Mouse (Mus musculus): Measurements from ENCODE around the gene Ndufs2. TPM values are rescaled to one million over a fixed set of nuclear protein-coding genes. Genes with fewer than 3 reads are reported as not detected.

The Ndufs2 gene
- total RNA-seq, 2 experiments from 2014 or later = 280 to 286 TPM

DNA sequence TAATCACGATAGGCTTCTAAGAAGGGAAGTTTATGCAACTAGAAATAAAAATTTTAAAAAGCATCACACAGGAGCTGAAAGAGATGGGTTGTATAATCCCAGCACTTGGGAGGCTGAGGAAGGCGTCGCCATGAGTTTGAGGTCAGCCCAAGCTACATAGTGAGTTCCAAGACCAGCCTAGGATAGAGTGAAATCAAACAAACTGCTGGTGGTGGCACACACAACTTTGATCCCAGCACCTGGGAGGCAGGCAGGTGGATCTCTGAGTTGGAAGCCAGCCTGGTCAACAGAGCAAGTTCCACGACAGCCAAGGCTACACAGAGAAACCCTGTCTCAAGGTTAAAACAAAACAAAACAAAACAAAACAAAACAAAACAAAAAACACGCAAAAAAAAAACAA, 18.8 kb downstream of the Ndufs2 start:
- DNase-seq (ENCODE audit: low spot score in 2 of 2) = no peak

DNA sequence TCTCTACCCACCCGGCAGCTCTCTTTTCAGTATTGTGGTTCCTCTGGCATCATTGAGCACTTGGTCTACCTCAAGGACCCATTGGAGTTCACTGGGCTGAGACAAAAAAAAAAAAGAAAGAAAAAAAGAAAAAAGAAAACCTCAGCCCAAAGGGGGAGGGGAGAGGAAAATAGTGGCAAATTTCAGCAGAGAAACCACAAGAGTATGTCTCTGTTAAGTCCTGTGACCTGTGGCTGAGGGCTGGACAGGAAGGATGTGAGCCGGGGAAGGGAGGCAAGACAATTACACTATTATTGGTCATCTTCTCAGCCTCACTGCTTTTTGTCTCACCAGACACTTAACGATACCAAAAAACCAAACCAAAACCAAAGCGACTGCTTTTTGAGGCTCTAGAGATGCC, 19.3 kb downstream of the Ndufs2 start:
- no peak for DNase-seq (ENCODE audit: low spot score in 2 of 2)

DNA sequence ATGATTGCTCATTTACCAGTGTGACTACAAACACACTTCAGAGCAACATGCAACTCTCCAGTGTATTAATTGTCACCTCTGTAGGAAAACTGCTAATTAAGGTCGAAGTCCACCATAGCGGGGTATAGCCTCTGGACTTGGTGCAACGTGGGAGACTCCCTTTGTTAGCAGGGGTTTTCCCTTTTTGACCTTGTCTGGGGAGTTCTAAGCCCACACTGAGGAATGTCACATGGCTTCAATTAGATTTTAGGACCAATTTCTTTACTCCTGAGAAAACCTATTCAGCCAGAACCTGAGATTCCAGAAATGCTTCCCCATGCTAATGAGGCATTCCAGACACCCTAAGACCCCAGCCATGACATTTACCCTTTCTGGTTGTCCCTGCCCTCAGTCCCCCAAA, 21.0 kb downstream of the Ndufs2 start:
- no peak for DNase-seq (ENCODE audit: low spot score in 2 of 2)

DNA sequence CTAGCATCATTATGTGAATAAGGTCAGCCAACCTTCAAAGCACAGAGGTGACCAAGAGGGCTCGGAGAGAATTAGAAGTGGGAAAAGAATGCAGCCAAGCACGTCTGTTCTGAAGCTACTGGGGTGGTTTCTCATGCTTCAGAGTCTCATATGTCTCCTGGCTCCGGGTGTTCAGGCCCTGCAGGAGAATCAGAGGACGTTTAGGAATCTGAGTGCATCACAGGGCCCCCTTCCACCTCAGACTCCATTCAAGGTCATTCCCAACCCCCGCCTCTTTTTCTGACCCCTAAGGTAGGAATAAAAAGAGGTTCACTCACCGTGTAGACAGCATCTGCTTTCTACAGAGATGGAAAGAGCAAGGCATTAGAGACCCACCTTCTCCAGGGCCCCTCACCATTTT, 21.4 kb downstream of the Ndufs2 start:
- no peak for DNase-seq (ENCODE audit: low spot score in 2 of 2)

DNA sequence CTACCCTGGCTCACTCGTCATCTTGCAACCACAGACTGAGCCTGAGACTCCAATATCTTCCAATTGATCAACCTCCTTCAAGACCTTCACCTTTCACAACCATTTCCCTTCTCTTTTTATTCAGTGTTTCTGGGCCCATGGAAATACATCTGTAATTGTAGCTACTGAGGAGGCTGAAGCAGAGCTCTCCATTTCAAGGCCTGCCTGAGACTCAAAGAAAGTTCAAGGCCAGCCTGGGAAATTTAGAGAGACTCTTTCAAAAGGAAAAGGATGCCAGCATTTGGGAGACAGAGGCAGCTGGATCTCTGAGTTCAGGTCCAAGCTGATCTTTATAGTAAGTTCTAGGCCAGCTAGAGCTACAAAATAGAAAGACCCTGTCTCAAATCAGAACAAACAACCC, 23.3 kb downstream of the Ndufs2 start:
- no peak for DNase-seq (ENCODE audit: low spot score in 2 of 2)

DNA sequence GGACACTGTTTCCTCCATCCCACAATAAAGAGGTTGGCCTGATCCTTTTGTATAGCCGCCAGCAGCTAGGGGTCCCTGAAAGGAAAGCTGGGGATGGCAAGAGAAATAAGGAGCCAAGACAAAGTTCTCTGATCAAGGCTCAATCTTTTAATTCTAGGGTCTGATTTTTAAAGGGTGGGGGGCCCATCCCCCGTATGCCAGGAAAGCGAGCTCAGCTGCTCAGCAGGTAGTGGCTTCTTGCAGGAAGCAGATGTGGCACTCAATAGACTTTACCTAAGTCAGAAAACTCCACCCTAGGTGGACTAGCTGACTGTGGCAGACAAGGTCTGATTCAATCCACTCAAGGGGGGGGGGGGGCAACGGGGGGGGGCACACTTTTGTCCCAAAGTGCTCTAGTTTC, 24.4 kb downstream of the Ndufs2 start:
- DNase-seq (ENCODE audit: low spot score in 2 of 2) = no peak

DNA sequence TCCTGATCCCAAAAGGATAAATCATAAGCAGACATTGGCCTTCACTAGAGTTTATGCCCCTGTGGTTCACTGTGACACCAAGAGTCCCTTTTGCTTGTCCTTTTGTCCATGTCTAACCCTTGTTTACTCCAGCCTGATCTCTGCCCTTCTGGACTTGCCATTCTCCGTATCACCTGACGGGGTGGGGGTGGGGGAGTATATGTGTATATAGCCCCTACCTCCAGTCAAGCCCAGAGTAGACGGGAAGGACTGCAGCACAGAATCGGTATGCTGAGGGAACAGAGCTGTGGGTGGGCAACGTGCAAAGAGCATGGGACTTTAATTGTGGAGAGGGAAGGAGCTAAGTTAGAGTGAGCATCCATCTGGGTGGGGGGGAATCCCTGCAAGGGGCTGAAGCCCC, 26.3 kb downstream of the Ndufs2 start, which contains the start of gene Apoa2:
TSS of gene Apoa2 (plus strand) at position 198 of the 400 bp plus-strand sequence.
- DNase-seq (ENCODE audit: low spot score in 2 of 2) = no peak

DNA sequence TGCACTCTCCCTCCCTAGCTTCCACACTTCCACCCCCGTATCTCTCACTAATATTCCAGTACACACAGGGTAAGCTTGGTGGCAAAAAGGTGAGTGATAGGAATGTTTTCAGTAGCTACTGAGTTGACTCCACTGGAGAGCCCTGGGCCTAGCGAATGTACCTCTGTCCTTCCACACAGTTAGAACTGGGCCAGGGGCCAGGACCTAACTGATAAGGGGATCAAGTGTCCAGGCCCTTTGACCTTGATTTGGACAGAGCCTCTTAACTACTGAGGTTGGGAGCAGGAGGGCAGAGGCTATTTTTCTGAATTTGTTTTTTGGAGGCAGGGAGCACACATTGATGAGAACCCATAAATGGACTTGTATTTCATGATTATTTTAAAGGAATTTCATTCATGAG, 27.4 kb downstream of the Ndufs2 start:
- DNase-seq (ENCODE audit: low spot score in 2 of 2) = no peak

DNA sequence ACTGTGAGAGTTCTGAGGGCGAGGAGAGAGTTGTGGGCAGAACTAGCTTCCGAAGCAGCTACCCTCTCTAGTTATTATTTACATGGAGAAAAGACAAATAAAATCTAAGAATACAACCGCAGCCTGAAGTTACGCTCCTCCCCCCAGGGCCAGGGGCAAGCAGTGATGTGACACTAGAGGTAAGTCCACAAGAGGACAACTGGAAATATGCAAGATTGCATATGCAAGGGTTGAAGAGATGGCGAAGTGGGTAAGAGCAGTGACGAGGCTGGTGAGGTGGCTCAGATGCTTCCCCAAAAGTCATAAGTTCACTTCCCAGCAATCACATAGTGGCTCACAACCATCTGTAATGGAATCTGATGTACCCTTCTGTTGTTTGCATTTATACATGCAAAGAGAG, 28.0 kb downstream of the Ndufs2 start:
- DNase-seq (ENCODE audit: low spot score in 2 of 2) = no peak

DNA sequence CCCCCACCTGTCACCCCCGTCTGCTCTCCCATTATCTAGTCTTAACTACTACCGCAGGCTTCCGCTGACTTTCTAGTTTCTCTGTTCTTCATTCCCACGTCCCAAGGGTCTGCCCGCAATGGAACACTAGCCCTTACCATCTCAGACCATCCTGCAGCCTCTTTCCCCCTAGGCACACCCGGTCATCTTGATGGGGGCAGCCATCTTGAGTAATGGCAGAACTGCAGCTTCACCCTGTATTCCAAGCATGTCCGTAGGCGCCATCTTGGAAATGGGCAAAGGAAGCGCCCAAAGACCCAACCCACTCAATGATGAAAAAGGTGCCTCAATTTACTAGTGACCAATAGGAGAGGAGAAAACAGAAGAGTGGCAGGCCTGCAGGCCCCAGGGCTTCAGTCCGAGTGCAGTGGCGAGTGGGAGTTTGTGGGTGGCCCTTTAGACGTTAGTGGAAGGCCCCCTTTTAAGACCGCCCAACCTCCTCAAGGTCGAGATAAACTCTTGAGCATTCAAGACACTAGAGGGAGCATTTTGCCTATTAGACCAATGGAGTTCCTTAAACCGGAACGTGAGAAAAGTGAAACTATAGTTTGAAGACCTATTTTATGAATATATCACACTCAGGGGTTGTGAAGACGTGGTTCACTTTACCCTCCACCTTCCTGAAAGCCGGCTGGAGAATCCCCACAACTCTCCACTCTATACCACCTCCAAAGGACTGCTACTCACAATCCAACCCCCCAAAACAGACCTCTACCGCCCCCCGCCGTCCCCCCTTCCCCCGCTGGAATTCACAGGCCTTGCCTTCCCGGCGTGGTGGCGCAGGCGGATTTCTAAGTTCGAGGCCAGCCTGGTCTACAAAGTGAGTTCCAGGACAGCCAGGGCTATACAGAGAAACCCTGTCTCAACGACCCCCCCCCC, 28.7 kb downstream of the Ndufs2 start, which contains the start of gene Tomm40l:
TSS of gene Tomm40l (minus strand) at position 277 of the 918 bp plus-strand sequence.
- peak; percentile 85 to 92 for DNase-seq (ENCODE audit: low spot score in 2 of 2)

DNA sequence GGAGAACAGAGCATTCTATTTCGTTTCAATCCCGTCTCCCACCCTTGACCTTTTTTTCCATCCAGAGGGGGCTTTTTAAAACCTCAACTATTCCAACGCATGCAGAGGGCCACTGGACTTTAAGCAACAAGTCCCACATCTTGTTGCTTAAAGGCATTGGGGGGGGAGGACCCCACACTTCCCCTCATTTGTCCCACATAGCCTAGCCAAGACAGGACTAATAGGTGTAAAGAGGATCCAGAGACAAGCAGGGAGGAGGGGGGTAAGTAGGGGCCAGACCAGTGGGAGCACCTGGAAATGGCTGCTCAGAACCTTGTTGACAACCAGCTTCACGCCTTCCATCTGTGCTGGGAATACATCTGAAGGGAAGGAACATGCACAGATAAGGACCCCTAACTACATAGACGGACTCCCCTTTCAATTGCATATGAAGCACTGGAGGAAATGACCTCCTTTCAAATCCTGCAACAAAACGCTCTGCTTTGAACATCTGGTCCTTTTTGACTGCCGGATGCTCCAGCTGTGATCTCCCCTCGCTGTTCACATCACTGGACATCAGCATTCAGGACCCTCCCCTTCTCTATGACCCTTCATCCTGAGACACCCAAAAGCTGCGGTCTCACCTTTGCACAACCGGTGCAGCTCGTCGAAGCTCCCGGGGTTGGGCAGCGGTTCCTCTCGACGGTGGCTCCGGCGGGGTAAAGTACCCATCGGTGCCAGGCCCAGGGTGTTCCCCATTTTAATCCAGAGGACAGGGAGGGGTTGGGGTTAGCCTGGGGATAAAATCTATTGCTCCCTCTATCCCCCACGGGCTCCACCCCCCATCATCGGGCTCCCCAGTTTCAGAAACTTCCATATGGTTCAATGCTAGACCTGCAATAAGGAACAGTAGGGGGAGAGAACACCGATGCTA, 29.7 kb downstream of the Ndufs2 start:
- DNase-seq (ENCODE audit: low spot score in 2 of 2) = peak in 1 of 2 experiments; percentile 15

DNA sequence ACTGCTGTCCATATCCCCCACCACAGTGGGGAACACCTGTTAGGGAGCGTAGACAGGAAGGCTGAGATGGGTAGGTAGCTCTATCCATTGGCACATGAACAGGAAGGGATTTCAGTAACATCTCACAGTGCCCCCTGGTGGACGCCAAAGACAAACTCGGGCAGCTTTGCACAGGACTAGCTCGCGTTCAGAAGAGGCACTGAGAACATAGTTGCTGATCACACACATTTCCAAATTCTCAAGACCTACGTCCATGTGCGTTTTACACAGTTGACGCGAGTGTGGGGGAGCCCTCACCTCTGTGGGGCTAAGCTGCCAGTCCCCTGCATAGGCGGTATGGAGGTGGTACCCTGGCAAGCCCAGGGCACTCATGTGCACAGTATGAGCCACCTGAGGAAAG, 30.3 kb downstream of the Ndufs2 start:
- DNase-seq (ENCODE audit: low spot score in 2 of 2) = peak; percentile 92 to 94

DNA sequence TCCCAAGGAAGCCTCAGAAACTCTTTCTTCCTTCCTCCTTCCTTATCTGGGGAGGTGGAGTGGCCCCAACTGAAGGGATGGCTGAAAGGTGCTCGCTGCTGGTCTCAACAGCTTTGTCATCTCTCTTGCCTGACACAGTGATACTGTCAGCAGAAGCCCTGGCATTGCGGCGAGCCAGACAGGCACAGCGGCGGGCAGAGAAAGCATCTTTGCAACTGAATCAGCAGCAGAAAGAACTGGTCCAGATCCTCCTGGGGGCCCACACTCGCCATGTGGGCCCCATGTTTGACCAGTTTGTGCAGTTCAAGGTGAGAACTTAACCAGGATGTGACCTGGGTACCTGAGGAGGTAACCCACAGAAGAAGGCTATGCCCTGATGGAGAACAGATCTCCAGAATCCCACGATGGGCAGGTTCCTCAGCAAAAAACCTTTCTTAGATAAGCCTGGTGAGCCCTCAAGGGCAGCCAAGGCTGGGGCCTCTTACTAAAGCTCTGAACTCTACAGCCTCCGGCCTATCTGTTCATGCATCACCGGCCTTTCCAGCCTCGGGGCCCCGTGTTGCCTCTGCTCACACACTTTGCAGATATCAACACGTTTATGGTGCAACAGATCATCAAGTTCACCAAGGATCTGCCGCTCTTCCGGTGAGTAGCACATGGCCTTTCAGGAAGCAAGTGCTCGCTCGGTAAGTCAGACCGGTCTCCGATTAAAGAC, 34.8 kb downstream of the Ndufs2 start:
- no peak for DNase-seq (ENCODE audit: low spot score in 2 of 2)

DNA sequence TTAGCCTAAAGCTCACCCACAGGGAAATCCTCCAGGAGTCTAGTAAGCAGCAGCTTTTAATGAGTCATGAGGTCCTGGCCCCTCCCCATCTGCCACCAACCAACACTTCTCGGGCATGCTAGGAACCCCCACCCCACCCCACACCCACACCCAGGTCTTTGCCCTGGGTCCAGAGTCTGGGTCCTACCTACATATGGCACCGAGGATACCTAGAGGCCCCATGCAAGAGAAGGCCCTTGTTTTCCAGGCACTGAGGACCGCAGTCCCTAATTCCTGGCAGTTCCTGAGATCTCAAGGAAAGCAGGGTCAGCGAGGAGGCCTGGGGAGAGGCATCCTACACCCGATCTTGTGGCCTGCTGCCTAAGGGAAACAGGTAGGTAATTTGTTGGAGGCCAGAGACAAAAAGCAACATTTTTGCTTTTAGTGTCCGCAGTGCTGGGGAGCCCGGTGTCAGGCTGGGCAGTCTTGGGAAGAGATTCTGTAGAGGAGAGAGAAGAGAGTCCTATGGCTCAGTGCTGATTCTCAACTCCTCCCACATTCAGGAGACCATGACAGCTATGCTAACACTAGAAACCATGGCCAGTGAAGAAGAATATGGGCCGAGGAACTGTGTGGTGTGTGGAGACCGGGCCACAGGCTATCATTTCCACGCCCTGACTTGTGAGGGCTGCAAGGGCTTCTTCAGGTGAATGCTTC, 37.2 kb downstream of the Ndufs2 start, which contains the start of gene Nr1i3:
TSS of gene Nr1i3 (plus strand) at position 170 of the 696 bp plus-strand sequence.
- no peak for DNase-seq (ENCODE audit: low spot score in 2 of 2)

DNA sequence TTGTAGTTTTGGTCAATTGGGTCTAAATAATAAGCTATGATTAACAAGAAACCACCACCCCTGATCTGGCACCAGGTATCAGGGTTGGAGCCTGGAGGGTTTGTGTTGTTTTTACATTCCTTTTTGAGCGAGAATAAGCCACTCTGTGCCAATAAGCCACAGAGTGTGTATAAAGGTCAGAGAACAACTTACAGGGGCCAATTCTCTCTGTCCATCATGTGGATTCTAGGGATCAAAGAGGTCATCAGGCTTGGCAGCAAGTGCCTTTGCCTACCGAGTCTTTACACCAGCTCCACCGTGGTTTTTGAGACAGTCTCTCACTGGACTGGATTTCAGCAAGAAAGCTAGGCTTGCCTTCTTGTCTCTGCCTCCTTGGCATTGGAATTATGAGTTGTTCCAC, 38.3 kb downstream of the Ndufs2 start:
- DNase-seq (ENCODE audit: low spot score in 2 of 2) = no peak

DNA sequence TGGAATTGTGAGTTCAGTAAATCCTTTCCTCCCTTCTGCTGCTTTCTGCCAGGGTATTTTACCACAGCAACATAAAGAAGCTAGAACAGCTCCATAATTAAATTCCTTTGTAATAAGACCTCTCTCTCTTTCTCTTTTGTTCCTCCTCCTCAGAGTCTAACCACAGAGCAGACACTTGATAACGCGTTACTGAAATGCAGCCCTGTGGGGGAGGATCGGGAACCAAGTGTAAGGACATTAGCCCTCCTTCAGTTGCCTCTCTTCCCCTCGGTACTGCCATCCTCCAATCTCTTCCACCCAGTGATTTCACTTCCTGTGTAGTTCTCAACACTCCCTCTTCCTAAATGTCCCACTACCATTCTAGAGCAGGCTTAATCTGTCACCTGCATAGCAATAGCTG, 41.8 kb downstream of the Ndufs2 start:
- no peak for DNase-seq (ENCODE audit: low spot score in 2 of 2)

DNA sequence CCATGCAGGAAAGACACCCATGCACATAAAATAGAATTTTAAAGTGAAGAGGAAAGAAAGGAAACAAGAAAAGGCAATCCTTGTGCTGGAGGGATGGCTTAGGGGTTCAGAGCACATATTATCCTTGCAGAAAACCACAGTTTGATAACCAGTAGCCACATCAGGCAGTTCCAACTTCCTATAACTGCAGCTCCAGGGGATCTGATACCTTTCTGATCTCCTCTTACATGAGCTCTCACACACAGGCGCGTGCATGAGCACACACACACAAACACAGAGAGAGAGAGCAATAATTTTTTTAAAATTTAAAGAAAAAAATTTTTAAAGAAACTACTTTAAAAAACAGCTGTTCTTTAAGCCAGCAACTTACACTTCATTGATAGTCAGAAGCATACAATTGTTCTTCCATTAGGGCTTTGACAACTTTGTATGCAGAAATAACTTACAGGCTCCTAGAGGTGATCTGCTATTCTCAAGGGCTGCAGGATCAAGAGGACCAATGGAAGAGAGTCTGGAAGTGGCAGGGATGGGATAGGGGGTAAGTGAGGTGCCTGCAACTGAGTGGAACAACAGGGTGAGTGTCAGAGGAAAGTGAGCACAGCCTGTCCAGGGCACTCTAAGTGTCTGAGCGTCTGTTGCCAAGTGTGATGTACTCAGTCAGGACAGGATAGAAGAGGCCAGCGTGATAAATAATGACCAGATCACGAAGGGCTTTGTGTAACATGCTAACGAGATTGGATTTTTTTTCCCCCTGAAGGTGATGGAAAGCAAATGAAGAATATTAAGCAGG, 45.3 kb downstream of the Ndufs2 start:
- DNase-seq (ENCODE audit: low spot score in 2 of 2) = no peak

DNA sequence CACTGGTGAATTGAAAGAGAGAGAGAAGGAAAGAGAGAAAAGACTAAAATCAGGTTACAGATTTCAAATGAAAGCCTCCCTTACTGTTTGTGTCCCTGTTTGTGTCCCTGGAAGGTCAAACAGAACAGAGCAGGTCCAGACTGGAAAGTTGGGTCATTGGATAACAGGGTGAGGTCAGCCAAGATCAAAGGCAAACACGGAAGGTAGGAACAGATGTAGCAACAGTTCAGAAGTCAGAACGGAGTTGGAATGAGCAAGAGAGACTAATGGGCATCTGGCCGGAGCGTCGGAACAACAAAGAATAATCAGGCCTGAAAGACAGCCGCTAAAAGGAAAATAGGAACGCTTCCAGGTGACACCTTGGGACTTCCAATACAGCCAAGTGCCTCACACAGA, 46.9 kb downstream of the Ndufs2 start:
- no peak for DNase-seq (ENCODE audit: low spot score in 2 of 2)

DNA sequence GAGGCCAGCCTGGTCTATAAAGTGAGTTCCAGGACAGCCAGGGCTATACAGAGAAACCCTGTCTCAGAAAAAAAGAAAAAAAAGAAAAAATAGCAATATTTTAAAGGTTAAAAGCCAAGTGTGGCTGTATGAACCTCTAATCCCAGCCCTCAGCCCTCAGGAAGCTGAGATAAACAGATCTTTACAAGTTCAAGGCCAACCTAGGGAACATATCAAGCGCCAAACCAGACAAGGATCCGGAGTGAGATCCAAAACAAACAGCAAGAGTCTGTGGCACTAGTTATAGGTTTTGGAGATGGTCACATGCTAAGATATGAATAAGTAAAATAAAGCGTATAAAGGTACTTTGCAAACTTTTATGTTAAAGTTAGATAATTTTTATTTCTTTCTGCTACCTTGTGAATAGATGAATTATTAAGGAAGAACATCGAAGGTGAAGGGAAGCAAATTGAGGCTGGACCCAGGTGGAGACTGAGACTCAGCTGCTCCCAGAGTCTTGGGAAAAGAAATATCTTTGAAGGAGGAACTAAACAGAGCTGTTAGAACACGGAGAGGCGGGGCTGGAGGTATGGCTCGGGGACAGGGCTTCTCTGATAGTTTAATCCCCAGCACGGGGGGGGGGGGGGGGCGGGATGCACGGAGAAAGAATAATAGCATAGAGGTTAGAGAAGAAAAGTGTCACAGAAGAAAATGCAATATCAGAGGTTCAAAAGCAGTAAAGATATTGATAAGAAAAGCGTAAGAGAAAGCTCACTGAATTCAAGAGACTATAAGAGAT, 47.5 kb downstream of the Ndufs2 start:
- DNase-seq (ENCODE audit: low spot score in 2 of 2) = no peak
